Mouse (Mus musculus) G1E (cell line): Measurements from ENCODE around the gene C1qtnf4. TPM values are rescaled to one million over a fixed set of nuclear protein-coding genes. Genes with fewer than 3 reads are reported as not detected.

ENCODE experiments used
- ATAC-seq: 2 replicates; pipeline ENCODE4 v1.8.0; 2016; ENCODE audit warnings: mild to moderate bottlenecking; ENCODE audit not compliant: insufficient number of reproducible peaks, poor library complexity, low FRiP score, severe bottlenecking; ENCODE audit errors: extremely low read depth
- DNase-seq: peaks from one replicate; pipeline ENCODE4 v3.0.0; 2012; ENCODE audit warnings: low spot score
- H3K27me3 ChIP-seq: 2 replicates; pipeline ENCODE4 v1.6.1; 2012; ENCODE audit warnings: mild to moderate bottlenecking, low read length, inconsistent platforms; ENCODE audit not compliant: insufficient read depth
- H3K36me3 ChIP-seq: replicated peaks from 2 replicates; pipeline ENCODE3; 2012; ENCODE audit warnings: mild to moderate bottlenecking, inconsistent platforms
- H3K4me1 ChIP-seq: 2 replicates; pipeline ENCODE4 v1.6.1; 2012; ENCODE audit warnings: low read depth, low read length, inconsistent platforms, mixed read lengths; ENCODE audit not compliant: insufficient read depth
- H3K4me3 ChIP-seq: 2 replicates; pipeline ENCODE4 v1.5.1; 2012; ENCODE audit warnings: low read depth, mild to moderate bottlenecking, inconsistent platforms, low read length, moderate library complexity, mixed read lengths
- H3K9me3 ChIP-seq: replicated peaks from 2 replicates; pipeline ENCODE4 v1.6.1; 2012; ENCODE audit warnings: inconsistent platforms
- CTCF ChIP-seq: IDR thresholded peaks from 2 replicates; pipeline ENCODE4 v1.5.1; 2012; ENCODE audit warnings: low read depth, low read length, inconsistent platforms, mixed read lengths
- GATA1 ChIP-seq: IDR thresholded peaks from 2 replicates; pipeline ENCODE4 v1.6.1; 2012; ENCODE audit warnings: borderline replicate concordance, low read length, inconsistent platforms, mixed read lengths
- GATA2 ChIP-seq: IDR thresholded peaks from 2 replicates; pipeline ENCODE4 v1.6.1; 2012; ENCODE audit warnings: low read depth, low read length, inconsistent platforms, borderline replicate concordance
- POLR2AphosphoS5 ChIP-seq: IDR thresholded peaks from 2 replicates; pipeline ENCODE4 v1.6.1; 2012; ENCODE audit warnings: low read depth, low read length, inconsistent platforms; ENCODE audit not compliant: insufficient replicate concordance
- TAL1 ChIP-seq: conservative IDR thresholded peaks from 2 replicates; pipeline ENCODE4 v1.6.1; 2012; ENCODE audit warnings: low read depth, low read length, inconsistent platforms, mixed read lengths
- polyA plus RNA-seq: library from polyadenylated mRNA; stranded (reverse); fragments of >175 nt; gene quantifications from 2 replicates; pipeline ENCODE4 v1.2.3, GENCODE M21; 2012
- total RNA-seq, 2 experiments: library from RNA; stranded (forward) in 1 of 2; stranded (reverse) in 1 of 2; fragments of 200-1000 nt in 1 of 2; fragments of >200 nt in 1 of 2; fragmentation: Nextera tagmentation in 1 of 2; gene quantifications; 2 replicates each; pipeline ENCODE4 v1.2.3; 2014 to 2017

C1qtnf4 gene
- total and polyA plus RNA-seq, 3 experiments, result 0.16 TPM; not detected in 2

DNA sequence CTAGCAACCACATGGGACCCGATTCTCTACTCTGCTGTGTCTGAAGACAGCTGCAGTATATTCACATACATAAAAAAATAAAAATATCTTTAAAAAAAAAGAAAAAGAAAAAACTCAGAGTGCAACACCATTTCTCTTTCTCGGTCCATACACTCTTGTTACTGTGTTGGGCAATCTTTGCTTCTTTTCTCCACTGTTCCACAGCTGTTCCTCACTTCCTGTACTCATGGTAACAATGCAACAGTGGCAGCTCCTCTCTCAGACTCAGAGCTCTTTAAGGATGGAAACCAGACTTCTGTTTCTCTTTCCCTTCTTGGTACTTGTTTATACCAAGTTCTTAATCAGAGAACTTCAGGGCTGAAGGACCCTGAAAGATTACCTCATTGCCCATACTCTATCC lies 17.7 kb downstream of the C1qtnf4 start:
- Histone ChIP-seq H3K27me3 (no peaks in the 10 kb centered on the region), H3K4me3 (peak overlapping the region; percentile 83; the same call in 1 of the 2 replicates), H3K4me1 (peaks cover 42% of the 10 kb centered on the region), H3K36me3 (peaks cover 74% of the 10 kb centered on the region), H3K9me3 (no peaks in the 10 kb centered on the region)
- TF ChIP-seq GATA1 (no peak), CTCF (no peak), GATA2 (no peak), TAL1 (no peak), POLR2AphosphoS5 (no peak)
- ATAC-seq, result no peak
- DNase-seq, result no peak

- H3K4me1 ChIP-seq, result peaks cover 45% of the 10 kb centered on the region
- peak within 1 kb of the TSS; percentile 83 for H3K4me3 ChIP-seq
- H3K36me3 ChIP-seq, result peaks cover 74% of the 10 kb centered on the region
- H3K27me3 ChIP-seq, result no peaks in the 10 kb centered on the region
- ATAC-seq (peak; percentile 93), DNase-seq (peak; percentile 71)
- no peaks in the 10 kb centered on the region for H3K9me3 ChIP-seq
- TF ChIP-seq GATA1, result no peak
- TF ChIP-seq GATA2, result no peak
- no peak for TF ChIP-seq POLR2AphosphoS5
- TF ChIP-seq CTCF, result no peak
- no peak for TF ChIP-seq TAL1
These were observed 18.6 kb downstream of the C1qtnf4 start, which contains the start of the genes Kbtbd4 and Ndufs3 for GRCm38 (mm10) chr2:90904076-90904855. TSS of gene Kbtbd4 (plus strand) at chr2:90904740. TSS of gene Ndufs3 (minus strand) at chr2:90904827.

GRCm38 (mm10) chr2:90904856-90905224 lies 19.2 kb downstream of the C1qtnf4 start:
- no peaks in the 10 kb centered on the region for H3K27me3 ChIP-seq
- H3K4me1 ChIP-seq, result peaks cover 50% of the 10 kb centered on the region
- DNase-seq, result peak; percentile 43
- H3K36me3 ChIP-seq, result peaks cover 74% of the 10 kb centered on the region
- TF ChIP-seq POLR2AphosphoS5 (no peak), TAL1 (no peak), GATA2 (no peak), GATA1 (no peak), CTCF (no peak)
- H3K4me3 ChIP-seq, result peak overlapping the region; percentile 83
- ATAC-seq, result no peak
- H3K9me3 ChIP-seq, result no peaks in the 10 kb centered on the region

GRCm38 (mm10) chr2:90906721-90907120 lies 21.1 kb downstream of the C1qtnf4 start:
- H3K4me3 ChIP-seq, result no peak overlapping the region
- no peak for ATAC-seq
- H3K27me3 ChIP-seq, result no peaks in the 10 kb centered on the region
- peaks cover 78% of the 10 kb centered on the region for H3K36me3 ChIP-seq
- peaks cover 52% of the 10 kb centered on the region for H3K4me1 ChIP-seq
- no peaks in the 10 kb centered on the region for H3K9me3 ChIP-seq
- TF ChIP-seq POLR2AphosphoS5 (no peak), TAL1 (no peak), CTCF (no peak), GATA2 (no peak), GATA1 (no peak)
- DNase-seq, result no peak

DNA sequence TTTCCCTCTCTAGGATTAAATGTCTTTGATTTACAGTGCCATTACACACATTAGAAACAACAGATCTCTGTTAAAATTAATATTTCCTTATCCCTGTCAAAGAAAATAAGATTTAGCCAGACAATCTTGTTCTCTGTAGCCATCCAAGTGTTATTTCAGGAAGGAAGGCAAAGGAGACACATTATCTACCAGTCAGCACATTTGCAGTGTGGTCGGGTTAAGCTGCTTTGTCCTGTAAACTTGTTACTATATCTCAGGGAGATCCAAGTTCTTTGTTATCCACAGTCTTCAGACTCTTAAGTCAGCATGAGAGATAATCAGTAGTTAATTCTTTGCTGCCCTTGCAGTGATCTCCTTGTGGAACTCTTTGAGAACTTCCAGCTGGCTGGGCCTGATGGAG lies 25.2 kb downstream of the C1qtnf4 start:
- Histone ChIP-seq H3K4me3 (no peak overlapping the region), H3K4me1 (peaks cover 51% of the 10 kb centered on the region), H3K9me3 (no peaks in the 10 kb centered on the region), H3K36me3 (peaks cover 91% of the 10 kb centered on the region), H3K27me3 (no peaks in the 10 kb centered on the region)
- ATAC-seq (no peak), DNase-seq (no peak)
- TF ChIP-seq POLR2AphosphoS5 (no peak), TAL1 (no peak), GATA2 (no peak), GATA1 (no peak), CTCF (no peak)

- H3K27me3 ChIP-seq, result no peaks in the 10 kb centered on the region
- DNase-seq, result no peak
- no peak for TF ChIP-seq GATA2
- no peak for TF ChIP-seq POLR2AphosphoS5
- TF ChIP-seq CTCF, result no peak
- no peak for TF ChIP-seq GATA1
- no peak for TF ChIP-seq TAL1
- H3K36me3 ChIP-seq, result peaks cover 88% of the 10 kb centered on the region
- H3K9me3 ChIP-seq, result no peaks in the 10 kb centered on the region
- peaks cover 54% of the 10 kb centered on the region for H3K4me1 ChIP-seq
- no peak for ATAC-seq
- no peak overlapping the region for H3K4me3 ChIP-seq
These were observed 26.0 kb downstream of the C1qtnf4 start for GRCm38 (mm10) chr2:90911668-90912067.

DNA sequence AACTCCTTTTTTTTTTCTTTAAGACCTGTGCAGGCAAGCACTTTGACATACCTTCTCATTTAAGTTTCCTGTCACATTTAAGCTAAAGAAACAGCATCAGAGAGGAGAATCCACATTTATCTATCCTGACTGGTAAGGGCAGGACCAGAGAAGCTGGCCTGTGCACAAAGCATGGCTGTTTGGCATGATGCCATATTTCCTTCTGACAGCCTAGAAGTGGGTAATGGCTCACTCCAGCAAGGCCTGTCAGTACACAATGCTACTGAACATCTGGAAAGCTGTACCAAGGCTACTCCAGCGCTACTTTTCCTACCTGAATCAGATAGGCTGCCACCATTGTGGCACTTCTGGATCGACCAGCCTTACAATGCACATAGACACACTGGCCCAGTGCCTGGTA lies 28.0 kb downstream of the C1qtnf4 start:
- DNase-seq, result no peak
- peaks cover 69% of the 10 kb centered on the region for H3K36me3 ChIP-seq
- no peaks in the 10 kb centered on the region for H3K27me3 ChIP-seq
- no peak for ATAC-seq
- TF ChIP-seq POLR2AphosphoS5, result no peak
- no peak for TF ChIP-seq CTCF
- no peak for TF ChIP-seq GATA1
- no peak for TF ChIP-seq GATA2
- TF ChIP-seq TAL1, result no peak
- H3K9me3 ChIP-seq, result no peaks in the 10 kb centered on the region
- H3K4me3 ChIP-seq, result no peak overlapping the region
- H3K4me1 ChIP-seq, result peaks cover 55% of the 10 kb centered on the region
